Mouse (Mus musculus) right cerebral cortex, adult 18-20 months (tissue): Measurements from ENCODE around the gene Glo1.

Source experiments
- DNase-seq: peaks from one replicate; pipeline ENCODE4 v3.0.0; 2022; ENCODE audit warnings: mixed read lengths

Gene Glo1

GRCm38 (mm10) chr17:30612075-30612859, 14.4 kb downstream of the Glo1 start:
- peak; percentile 100 for DNase-seq

DNA sequence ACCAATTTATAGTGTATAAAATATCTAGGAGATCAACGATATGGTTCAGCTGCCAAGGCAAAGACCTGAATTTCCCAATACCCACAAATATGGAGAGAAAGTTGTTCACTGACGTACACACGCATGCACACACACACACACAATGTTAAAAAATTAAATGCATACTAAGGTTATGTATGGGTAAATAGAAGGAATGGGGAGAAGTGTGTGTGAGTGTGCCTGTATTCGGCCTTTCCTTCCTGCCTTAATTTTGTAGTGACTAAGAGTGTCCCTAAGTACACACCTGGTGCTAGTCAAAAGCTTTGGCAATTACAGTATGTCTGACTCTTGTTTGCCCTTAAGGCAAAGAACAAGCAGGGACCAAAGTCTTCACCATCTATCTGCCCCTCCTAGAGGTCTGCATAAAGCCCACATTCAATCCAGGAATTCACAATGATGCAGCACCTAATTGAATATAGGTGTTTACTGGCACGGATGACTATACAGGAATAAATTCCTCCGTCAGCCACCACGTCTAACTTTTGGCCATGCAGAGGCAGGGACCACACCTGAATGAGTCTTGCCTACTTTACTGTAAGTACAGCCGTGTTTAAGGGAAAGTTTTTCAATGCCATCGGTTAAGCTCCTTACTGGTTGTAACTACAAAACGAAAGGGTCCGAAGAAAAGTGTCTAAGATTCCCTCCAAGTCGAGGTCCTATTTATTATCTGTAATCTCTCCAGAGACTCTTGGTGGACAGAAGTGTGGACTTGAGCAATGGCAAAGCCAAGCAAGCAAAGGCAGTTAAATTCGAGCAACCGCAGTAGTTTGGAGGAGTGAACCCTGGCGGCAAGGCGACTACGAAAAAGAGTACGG, 15.2 kb downstream of the Glo1 start:
- no peak for DNase-seq

DNA sequence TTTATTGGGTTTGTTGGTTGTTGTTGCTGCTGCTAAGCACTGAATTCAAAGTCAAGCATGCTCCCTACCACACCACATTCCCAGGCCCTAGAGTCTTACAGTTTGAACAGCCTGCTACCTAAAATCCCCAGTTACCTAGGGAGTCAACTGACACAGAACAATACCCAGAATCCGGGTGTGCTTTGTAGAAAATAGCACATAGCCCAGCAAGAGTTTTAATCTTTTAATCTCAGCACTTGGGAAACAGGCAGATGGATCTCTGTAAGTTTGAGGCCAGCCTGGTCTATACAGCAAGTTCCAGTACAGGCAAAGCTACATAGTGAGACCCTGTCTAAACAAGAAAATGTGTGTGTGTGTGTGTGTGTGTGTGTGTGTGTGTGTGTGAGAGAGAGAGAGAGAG, 15.9 kb downstream of the Glo1 start:
- no peak for DNase-seq

GRCm38 (mm10) chr17:30609980-30610307, 16.7 kb downstream of the Glo1 start:
- DNase-seq: no peak

DNA sequence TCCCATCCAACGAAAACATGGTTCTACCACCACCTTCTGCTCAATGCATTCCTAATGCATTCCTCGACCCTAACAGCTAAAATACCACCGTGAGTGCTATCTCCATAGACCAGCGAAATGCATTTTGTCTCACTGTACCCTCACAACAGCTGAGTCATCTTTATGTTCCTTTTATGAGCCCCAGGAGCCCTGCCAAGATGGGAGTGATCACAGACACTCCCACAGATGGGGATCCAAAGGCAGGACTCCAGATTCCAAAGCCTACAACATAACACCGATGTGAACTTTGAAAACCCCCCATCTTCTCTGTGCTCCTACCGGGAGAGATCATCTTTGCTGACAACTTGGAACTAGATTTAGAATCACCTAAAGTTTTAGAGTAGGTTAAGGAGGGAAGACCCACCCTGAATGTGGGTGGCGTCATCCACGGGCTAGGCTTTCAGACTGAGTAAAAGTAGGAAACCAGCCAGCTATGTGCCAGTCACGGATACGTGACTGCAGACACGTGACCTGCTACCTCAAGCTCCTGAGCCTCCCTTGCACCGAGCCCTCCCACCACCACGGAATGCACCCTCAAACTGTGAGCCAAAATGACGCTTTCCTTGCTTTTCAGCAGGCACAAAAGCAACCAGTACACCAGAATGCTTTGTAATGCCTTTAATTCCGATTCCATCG, 17.2 kb downstream of the Glo1 start:
- DNase-seq: peak; percentile 68

- no peak for DNase-seq
These were observed 18.7 kb downstream of the Glo1 start for GRCm38 (mm10) chr17:30607909-30608495.

GRCm38 (mm10) chr17:30607330-30607729, 19.3 kb downstream of the Glo1 start:
- no peak for DNase-seq

DNA sequence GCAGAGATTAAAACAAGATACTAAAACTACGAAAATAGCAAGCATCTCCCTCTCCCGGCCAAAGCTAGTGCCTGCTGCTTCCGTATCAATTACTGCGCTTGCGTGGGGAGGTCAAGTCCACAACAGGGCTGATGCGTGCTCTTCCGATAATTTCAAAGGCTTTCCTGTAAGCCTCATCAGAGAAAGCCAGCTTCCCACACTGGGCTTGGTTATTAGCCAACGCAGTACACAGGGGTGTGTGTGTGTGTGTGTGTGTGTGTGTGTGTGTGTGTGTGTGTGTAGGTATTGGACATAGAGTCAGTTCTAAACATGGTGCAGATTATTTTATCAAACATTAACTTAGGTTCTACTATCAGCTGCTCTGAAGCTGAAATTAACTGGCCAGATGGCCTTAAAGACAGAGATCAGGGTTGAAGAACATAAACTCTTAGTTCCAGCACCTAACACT, 20.0 kb downstream of the Glo1 start:
- no peak for DNase-seq

DNA sequence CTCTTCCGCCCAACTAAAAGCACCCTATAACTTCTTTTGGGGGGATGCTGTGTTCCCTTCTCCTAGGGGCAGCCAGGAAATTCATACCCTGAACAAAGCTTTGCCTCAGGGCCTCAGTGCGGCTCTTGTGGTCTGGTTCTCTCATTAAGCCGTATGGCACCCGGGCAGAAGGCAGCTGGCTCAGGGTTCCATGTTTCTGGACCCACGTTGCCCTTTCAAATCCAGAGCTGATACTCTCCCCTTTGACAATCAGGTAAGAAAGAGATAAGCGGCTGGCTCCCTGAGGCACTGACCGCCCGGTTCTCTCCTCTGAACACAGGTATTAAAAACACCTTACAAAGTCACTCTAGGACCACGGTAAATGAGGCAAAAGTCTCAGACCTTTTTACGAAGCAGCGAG, 20.5 kb downstream of the Glo1 start:
- DNase-seq: no peak

GRCm38 (mm10) chr17:30605001-30605400, 21.7 kb downstream of the Glo1 start:
- DNase-seq: no peak

GRCm38 (mm10) chr17:30604296-30604695, 22.4 kb downstream of the Glo1 start:
- DNase-seq: no peak

- DNase-seq: no peak
These were observed 24.5 kb downstream of the Glo1 start for GRCm38 (mm10) chr17:30602175-30602574.

GRCm38 (mm10) chr17:30598300-30598699, 28.4 kb downstream of the Glo1 start:
- DNase-seq: no peak

- no peak for DNase-seq
These were observed 28.9 kb downstream of the Glo1 start for GRCm38 (mm10) chr17:30597786-30598185.

GRCm38 (mm10) chr17:30594846-30595245, 31.8 kb downstream of the Glo1 start:
- DNase-seq: no peak

DNA sequence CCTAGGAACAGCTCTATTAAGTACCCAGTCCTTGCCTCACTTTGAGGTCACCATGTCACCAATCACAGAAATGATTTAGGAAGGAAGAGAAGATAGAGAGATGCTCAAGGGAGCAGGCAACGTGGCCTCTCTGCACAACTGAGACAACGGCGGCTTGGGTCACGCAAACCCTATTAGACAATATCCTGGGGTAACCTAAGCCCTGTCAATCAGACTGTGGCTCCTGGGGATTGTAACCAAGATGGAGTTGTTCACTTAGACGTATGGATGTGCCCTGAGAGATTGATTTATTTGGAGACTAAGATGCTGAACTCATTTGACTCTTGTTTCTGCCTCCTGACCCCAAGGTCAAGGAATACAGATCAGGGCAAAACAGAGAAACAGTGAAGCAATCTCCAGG, 32.3 kb downstream of the Glo1 start:
- no peak for DNase-seq

DNA sequence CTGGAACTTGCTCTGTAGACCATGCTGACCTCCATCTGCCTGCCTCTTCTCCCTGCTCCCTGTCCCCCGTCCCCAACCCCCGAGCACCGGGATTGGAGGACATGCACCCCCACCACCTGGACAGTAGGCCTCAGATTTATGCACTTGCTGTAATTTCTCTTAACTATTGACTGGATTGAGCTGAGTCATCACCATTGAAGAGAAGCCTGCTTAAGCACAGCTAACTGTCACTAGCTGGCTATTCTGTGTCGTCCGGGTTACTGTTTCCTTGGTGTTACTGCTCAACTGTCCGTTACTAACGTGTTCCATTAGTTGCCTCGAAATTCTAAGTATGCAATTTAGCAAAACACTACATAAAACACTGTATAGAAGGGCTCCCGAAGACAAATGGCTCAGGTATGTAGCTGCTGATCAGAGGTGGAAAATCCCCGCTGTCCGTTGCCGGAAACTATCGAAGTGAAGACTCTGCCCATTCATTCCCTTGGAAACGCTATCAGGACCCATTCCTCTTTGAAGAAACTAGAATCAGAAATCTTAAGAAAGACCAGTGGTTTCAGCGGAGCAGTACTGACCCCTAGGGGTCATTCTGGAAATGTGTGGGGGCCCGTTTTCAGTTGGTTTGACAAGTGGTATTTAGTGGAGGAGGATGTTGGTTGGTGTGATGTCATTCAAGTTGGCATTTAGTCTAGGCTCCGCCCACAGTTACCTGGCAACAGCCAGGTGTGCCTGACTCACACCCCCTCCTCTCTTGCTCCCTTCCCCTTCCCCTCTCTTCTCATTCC, 36.1 kb downstream of the Glo1 start:
- peak; percentile 66 for DNase-seq

- DNase-seq: no peak
These were observed 43.2 kb downstream of the Glo1 start for GRCm38 (mm10) chr17:30583258-30584001.

DNA sequence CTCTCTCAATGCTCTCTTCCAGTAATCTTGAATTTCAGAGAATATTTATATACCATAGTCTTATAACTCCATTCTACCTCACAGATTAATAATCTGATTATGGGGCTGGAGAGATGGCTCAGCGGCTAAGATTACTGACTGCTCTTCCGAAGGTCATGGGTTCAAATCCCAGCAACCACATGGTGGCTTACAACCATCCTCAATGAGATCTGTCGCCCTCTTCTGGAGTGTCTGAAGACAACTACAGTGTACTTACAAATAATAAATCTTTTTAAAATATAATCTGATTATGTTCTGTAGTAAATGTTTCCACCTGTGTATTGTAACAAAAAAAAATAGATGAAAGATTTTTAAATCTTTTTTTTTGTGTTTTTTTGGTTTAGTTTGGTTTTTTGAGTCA, 44.4 kb downstream of the Glo1 start:
- no peak for DNase-seq

GRCm38 (mm10) chr17:30581201-30581600, 45.5 kb downstream of the Glo1 start:
- DNase-seq: peak; percentile 79

DNA sequence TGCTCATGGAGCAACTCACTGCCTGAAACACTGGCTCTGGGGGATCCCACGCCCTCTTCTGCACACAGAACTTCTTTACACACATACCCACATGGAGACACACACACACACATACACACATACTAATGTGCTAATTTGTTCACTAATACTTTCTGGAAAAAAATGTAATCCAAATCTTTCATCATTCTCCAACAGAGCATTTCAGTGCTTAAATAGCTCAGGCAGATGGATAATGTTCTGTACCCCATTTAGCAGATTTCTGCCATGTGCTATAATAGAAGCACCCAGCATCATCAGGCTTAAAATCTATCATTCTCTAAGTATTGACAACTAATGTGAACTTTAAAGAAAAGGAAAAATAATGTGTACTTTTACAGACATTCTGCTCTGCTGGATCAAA, 45.9 kb downstream of the Glo1 start:
- no peak for DNase-seq

GRCm38 (mm10) chr17:30576946-30577345, 49.7 kb downstream of the Glo1 start:
- no peak for DNase-seq
